Mouse (Mus musculus): ENCODE data around the gene Tnfrsf17. TPM values are rescaled to one million over a fixed set of nuclear protein-coding genes. Genes with fewer than 3 reads are reported as not detected.
A peak's percentile ranks its signal among the peaks of the same experiment; 100 is the strongest.
"Not testable (repeated sequence)": the region's sequence is repeated elsewhere in the genome, so short reads cannot be mapped to it uniquely, and the experiment has no call there.

The Tnfrsf17 gene
- total and polyA plus RNA-seq, 3 experiments = not detected

DNA sequence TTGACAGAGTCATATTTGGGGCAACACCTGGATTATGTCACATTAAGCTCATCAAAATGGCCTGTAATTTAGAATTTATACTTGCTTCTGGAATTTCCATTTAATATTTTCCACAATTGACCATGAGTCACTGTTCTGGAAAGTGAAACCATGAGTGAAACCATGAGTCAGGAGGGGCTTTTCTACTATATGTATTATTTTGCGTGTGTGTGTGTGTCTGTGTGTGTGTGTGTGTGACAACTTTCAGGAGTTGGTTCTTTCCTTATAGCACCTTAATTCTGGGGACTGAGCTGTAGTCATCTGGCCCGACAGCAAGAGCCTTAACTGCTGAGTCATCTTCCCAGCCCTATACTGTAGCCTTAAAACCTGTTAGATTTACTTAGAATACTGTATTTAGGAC is 27.7 kb upstream of the Tnfrsf17 start:
- TF ChIP-seq KAT2A (conservative IDR thresholded peaks at IDR 0.05; ENCODE audit: low read depth, low read length) = no peak
- peak; percentile 43; the same call in 1 of the 2 replicates for TF ChIP-seq GABPA (IDR thresholded peaks at IDR 0.05; ENCODE audit: low read depth, low read length)
- no peaks in the 10 kb centered on the region for H3K79me2 ChIP-seq (ENCODE audit: control insufficient read depth, insufficient read depth, low read length, poor library complexity)
- no peak overlapping the region for H3K27ac ChIP-seq (ENCODE audit: control insufficient read depth, low read depth, low read length)
- H3K9ac ChIP-seq (ENCODE audit: control insufficient read depth, low read depth, low read length, poor library complexity, severe bottlenecking) = no peak overlapping the region
- H3K9me3 ChIP-seq (replicated peaks; ENCODE audit: insufficient read depth, low read length) = no peaks in the 10 kb centered on the region
- H3K4me1 ChIP-seq (ENCODE audit: control insufficient read depth in 1 of 2, insufficient read depth in 2 of 2, low read length in 2 of 2) = peaks cover 5 to 10% of the 10 kb centered on the region in 2 experiments
- H3K4me3 ChIP-seq (ENCODE audit: control insufficient read depth in 1 of 2, insufficient read depth in 1 of 2, low read depth in 2 of 2, low read length in 2 of 2) = peak overlapping the region in 1 of 2 experiments; percentile 1; a peak in 1 of 4 replicates
- H3K36me3 ChIP-seq (ENCODE audit: control insufficient read depth in 1 of 2, insufficient read depth in 2 of 2, low read length in 2 of 2) = peaks cover 0 to 10% of the 10 kb centered on the region in 2 experiments; a peak in 2 of 4 replicates
- no peaks in the 10 kb centered on the region for H3K27me3 ChIP-seq (ENCODE audit: control insufficient read depth in 1 of 2, insufficient read depth in 2 of 2, low read length in 2 of 2)
- peak; percentile 50 for DNase-seq (ENCODE audit: low read depth, low spot score)

DNA sequence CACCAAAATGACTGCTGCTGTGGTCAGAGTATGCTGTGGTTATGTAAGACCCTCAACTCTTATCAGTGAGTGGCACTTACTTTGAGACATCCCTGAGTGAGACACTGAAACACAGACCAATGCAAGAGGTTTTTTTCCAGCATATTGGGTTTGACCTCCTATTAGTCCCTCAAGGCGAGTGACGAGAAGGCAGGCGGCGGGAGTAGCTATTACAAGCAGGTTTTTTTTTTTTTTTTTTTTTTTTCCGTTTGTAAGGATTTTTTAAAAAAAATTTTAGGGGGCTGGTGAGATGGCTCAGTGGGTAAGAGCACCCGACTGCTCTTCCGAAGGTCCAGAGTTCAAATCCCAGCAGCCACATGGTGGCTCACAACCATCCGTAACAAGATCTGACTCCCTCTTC is 24.7 kb upstream of the Tnfrsf17 start:
- H3K4me1 ChIP-seq (ENCODE audit: control insufficient read depth in 1 of 2, insufficient read depth in 2 of 2, low read length in 2 of 2) = peaks cover 5 to 10% of the 10 kb centered on the region in 2 experiments
- H3K9me3 ChIP-seq (replicated peaks; ENCODE audit: insufficient read depth, low read length); H3K4me3 ChIP-seq (ENCODE audit: control insufficient read depth in 1 of 2, insufficient read depth in 1 of 2, low read depth in 2 of 2, low read length in 2 of 2); H3K27ac ChIP-seq (ENCODE audit: control insufficient read depth, low read depth, low read length); H3K79me2 ChIP-seq (ENCODE audit: control insufficient read depth, insufficient read depth, low read length, poor library complexity); H3K27me3 ChIP-seq (ENCODE audit: control insufficient read depth in 1 of 2, insufficient read depth in 2 of 2, low read length in 2 of 2); DNase-seq (ENCODE audit: low read depth, low spot score); H3K36me3 ChIP-seq (ENCODE audit: control insufficient read depth in 1 of 2, insufficient read depth in 2 of 2, low read length in 2 of 2); H3K9ac ChIP-seq (ENCODE audit: control insufficient read depth, low read depth, low read length, poor library complexity, severe bottlenecking): not testable (repeated sequence)

DNA sequence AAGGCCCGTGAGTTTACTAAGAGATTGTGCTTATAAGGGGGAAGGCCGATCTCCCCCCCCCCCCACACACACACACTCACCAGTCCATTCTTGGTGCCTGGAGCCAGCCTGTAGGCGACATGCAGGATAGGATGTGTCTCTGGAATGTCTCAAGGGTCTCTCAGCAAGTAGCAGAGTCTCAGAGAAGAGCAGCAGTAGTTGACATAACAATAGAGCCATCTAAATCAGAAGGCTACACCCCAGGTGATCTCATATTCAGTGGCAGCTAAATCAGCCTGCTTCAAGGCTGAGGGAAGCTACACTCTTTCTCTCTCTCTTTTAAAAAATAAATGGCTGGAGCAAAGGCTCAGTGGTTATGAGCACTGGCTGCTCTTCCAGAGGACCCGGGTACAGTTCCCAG is 18.0 kb upstream of the Tnfrsf17 start:
- not testable (repeated sequence) for H3K27me3 ChIP-seq (ENCODE audit: control insufficient read depth in 1 of 2, insufficient read depth in 2 of 2, low read length in 2 of 2); H3K4me1 ChIP-seq (ENCODE audit: control insufficient read depth in 1 of 2, insufficient read depth in 2 of 2, low read length in 2 of 2); DNase-seq (ENCODE audit: low read depth, low spot score); H3K79me2 ChIP-seq (ENCODE audit: control insufficient read depth, insufficient read depth, low read length, poor library complexity); H3K27ac ChIP-seq (ENCODE audit: control insufficient read depth, low read depth, low read length); H3K36me3 ChIP-seq (ENCODE audit: control insufficient read depth in 1 of 2, insufficient read depth in 2 of 2, low read length in 2 of 2); H3K9me3 ChIP-seq (replicated peaks; ENCODE audit: insufficient read depth, low read length); H3K9ac ChIP-seq (ENCODE audit: control insufficient read depth, low read depth, low read length, poor library complexity, severe bottlenecking); H3K4me3 ChIP-seq (ENCODE audit: control insufficient read depth in 1 of 2, insufficient read depth in 1 of 2, low read depth in 2 of 2, low read length in 2 of 2)

DNA sequence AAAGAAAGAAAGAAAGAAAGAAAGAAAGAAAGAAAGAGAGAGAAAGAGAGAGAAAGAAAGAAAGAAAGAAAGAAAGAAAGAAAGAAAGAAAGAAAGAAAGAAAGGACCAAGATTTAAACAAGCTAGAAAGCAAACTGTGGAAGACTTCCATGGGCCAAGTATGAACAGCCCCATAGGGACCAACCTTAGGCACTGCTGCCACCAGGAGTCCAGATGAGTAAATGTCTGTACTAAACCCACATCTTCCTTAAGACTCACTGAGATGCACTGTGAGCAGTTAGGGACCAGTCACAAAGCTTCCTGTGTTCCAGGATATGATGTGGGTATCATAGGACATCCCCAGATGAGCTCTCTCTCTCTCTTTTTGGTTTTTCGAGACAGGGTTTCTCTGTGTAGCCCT is 15.9 kb upstream of the Tnfrsf17 start:
- not testable (repeated sequence) for H3K9ac ChIP-seq (ENCODE audit: control insufficient read depth, low read depth, low read length, poor library complexity, severe bottlenecking); H3K79me2 ChIP-seq (ENCODE audit: control insufficient read depth, insufficient read depth, low read length, poor library complexity); H3K27ac ChIP-seq (ENCODE audit: control insufficient read depth, low read depth, low read length); H3K27me3 ChIP-seq (ENCODE audit: control insufficient read depth in 1 of 2, insufficient read depth in 2 of 2, low read length in 2 of 2); H3K4me1 ChIP-seq (ENCODE audit: control insufficient read depth in 1 of 2, insufficient read depth in 2 of 2, low read length in 2 of 2); H3K4me3 ChIP-seq (ENCODE audit: control insufficient read depth in 1 of 2, insufficient read depth in 1 of 2, low read depth in 2 of 2, low read length in 2 of 2); H3K36me3 ChIP-seq (ENCODE audit: control insufficient read depth in 1 of 2, insufficient read depth in 2 of 2, low read length in 2 of 2); H3K9me3 ChIP-seq (replicated peaks; ENCODE audit: insufficient read depth, low read length)
- peak; percentile 69 for TF ChIP-seq RAD21 (IDR thresholded peaks at IDR 0.05; ENCODE audit: low read depth, low read length)
- TF ChIP-seq ZC3H11A (IDR thresholded peaks at IDR 0.05; ENCODE audit: low read depth, low read length) = peak; percentile 44
- TF ChIP-seq CTCF (IDR thresholded peaks at IDR 0.05 in 2 of 3, conservative IDR thresholded peaks at IDR 0.05 in 1 of 3; ENCODE audit: control insufficient read depth in 1 of 3, insufficient read depth in 1 of 3, low read depth in 2 of 3, low read length in 3 of 3, poor library complexity in 1 of 3, severe bottlenecking in 1 of 3) = peak; percentile 11 to 54 (median 22); a peak in 2 of 6 replicates
- TF ChIP-seq SMC3 (IDR thresholded peaks at IDR 0.05; ENCODE audit: low read depth, low read length) = peak; percentile 46
- DNase-seq (ENCODE audit: low read depth, low spot score) = peak; percentile 42

Measured in MEL (cell line).